Mouse (Mus musculus) megakaryocyte, embryonic 14.5 days (primary cell): ENCODE results near the gene Tsc2.

Experiments used
- FLI1 ChIP-seq: IDR thresholded peaks from 2 replicates; pipeline ENCODE4 v1.6.1; 2012; ENCODE audit warnings: low read length, inconsistent platforms, mixed read lengths
- GATA1 ChIP-seq: IDR thresholded peaks from 3 replicates; pipeline ENCODE4 v1.6.1; 2012; ENCODE audit warnings: mixed read lengths, low read length, inconsistent platforms, borderline replicate concordance

- TF ChIP-seq FLI1 (no peak), GATA1 (no peak)
Observed at GRCm38 (mm10) chr17:24595126-24596072, 37.0 kb downstream of the Tsc2 start.
